Mouse (Mus musculus): Measurements from ENCODE around the gene Nt5dc1. TPM values are rescaled to one million over a fixed set of nuclear protein-coding genes. Genes with fewer than 3 reads are reported as not detected.
A peak's percentile ranks its signal among the peaks of the same experiment; 100 is the strongest.
"Not testable (repeated sequence)": the region's sequence is repeated elsewhere in the genome, so short reads cannot be mapped to it uniquely, and the experiment has no call there.

The Nt5dc1 gene
- total RNA-seq (2021), result 1 to 10 TPM; 1.6 to 2.9 TPM
- long read RNA-seq, partial matches to known transcripts, result 0 of 9 reads
- long read RNA-seq, other reads (novel, unspliced or antisense), result 8 of 9 reads

- DNase-seq (ENCODE audit: low spot score in 2 of 2), result peak; percentile 87 to 91
Observed at GRCm38 (mm10) chr10:34418204-34418756, at the start of gene Nt5dc1. TSS of gene Nt5dc1 (minus strand) at chr10:34418552.

- no peak for DNase-seq (ENCODE audit: low spot score in 2 of 2)
Observed at GRCm38 (mm10) chr10:34464321-34464720, 46.0 kb upstream of the Nt5dc1 start.

- DNase-seq (ENCODE audit: low spot score in 2 of 2), result no peak
Observed at GRCm38 (mm10) chr10:34461451-34461850, 43.1 kb upstream of the Nt5dc1 start.

- DNase-seq (ENCODE audit: low spot score in 2 of 2), result no peak
Observed at GRCm38 (mm10) chr10:34449469-34449868, 31.1 kb upstream of the Nt5dc1 start.

GRCm38 (mm10) chr10:34434191-34434590 is 15.8 kb upstream of the Nt5dc1 start:
- not testable (repeated sequence) for DNase-seq (ENCODE audit: low spot score in 2 of 2)

GRCm38 (mm10) chr10:34431783-34432182 is 13.4 kb upstream of the Nt5dc1 start:
- no peak for DNase-seq (ENCODE audit: low spot score in 2 of 2)

- not testable (repeated sequence) for DNase-seq (ENCODE audit: low spot score in 2 of 2)
Observed at GRCm38 (mm10) chr10:34418794-34419193, 442 bp upstream of the Nt5dc1 start.

GRCm38 (mm10) chr10:34399267-34399666 is 19.1 kb downstream of the Nt5dc1 start:
- no peak for DNase-seq (ENCODE audit: low spot score in 2 of 2)

GRCm38 (mm10) chr10:34396959-34397358 is 21.4 kb downstream of the Nt5dc1 start:
- no peak for DNase-seq (ENCODE audit: low spot score in 2 of 2)

GRCm38 (mm10) chr10:34389681-34390080 is 28.7 kb downstream of the Nt5dc1 start, which contains the start of gene Col10a1:
TSS of gene Col10a1 (plus strand) at chr10:34389981.
- DNase-seq (ENCODE audit: low spot score in 2 of 2), result no peak

- DNase-seq (ENCODE audit: low spot score in 2 of 2), result no peak
Observed at GRCm38 (mm10) chr10:34385636-34386035, 32.7 kb downstream of the Nt5dc1 start.

GRCm38 (mm10) chr10:34373332-34373731 is 45.0 kb downstream of the Nt5dc1 start:
- no peak for DNase-seq (ENCODE audit: low spot score in 2 of 2)

- no peak for DNase-seq (ENCODE audit: low spot score in 2 of 2)
Observed at GRCm38 (mm10) chr10:34368138-34368537, 50.2 kb downstream of the Nt5dc1 start.

GRCm38 (mm10) chr10:34363756-34364155 is 54.6 kb downstream of the Nt5dc1 start:
- no peak for DNase-seq (ENCODE audit: low spot score in 2 of 2)

- DNase-seq (ENCODE audit: low spot score in 2 of 2), result no peak
Observed at GRCm38 (mm10) chr10:34358263-34358662, 60.1 kb downstream of the Nt5dc1 start.

GRCm38 (mm10) chr10:34352166-34352565 is 66.2 kb downstream of the Nt5dc1 start:
- no peak for DNase-seq (ENCODE audit: low spot score in 2 of 2)

- DNase-seq (ENCODE audit: low spot score in 2 of 2), result no peak
Observed at GRCm38 (mm10) chr10:34341886-34342285, 76.5 kb downstream of the Nt5dc1 start.

GRCm38 (mm10) chr10:34341014-34341413 is 77.3 kb downstream of the Nt5dc1 start:
- no peak for DNase-seq (ENCODE audit: low spot score in 2 of 2)

- peak; percentile 54 to 71 for DNase-seq (ENCODE audit: low spot score in 2 of 2)
Observed at GRCm38 (mm10) chr10:34328310-34328709, 90.0 kb downstream of the Nt5dc1 start.

GRCm38 (mm10) chr10:34327144-34327543 is 91.2 kb downstream of the Nt5dc1 start:
- DNase-seq (ENCODE audit: low spot score in 2 of 2), result no peak

GRCm38 (mm10) chr10:34326701-34327100 is 91.7 kb downstream of the Nt5dc1 start:
- no peak for DNase-seq (ENCODE audit: low spot score in 2 of 2)

- no peak for DNase-seq (ENCODE audit: low spot score in 2 of 2)
Observed at GRCm38 (mm10) chr10:34320809-34321208, 97.5 kb downstream of the Nt5dc1 start.

- peak in 1 of 2 experiments; percentile 32 for DNase-seq (ENCODE audit: low spot score in 2 of 2)
Observed at GRCm38 (mm10) chr10:34317217-34317606, 101.1 kb downstream of the Nt5dc1 start.
